Mouse (Mus musculus): ENCODE measurements at regions not wholly inside any gene's neighbourhood (a gene's known extent, or its start where the extent isn't known, plus 50 kb on each side); places are given as distances from the start of the nearest gene placed in this dataset.

- Histone ChIP-seq H3K4me1 (replicated peaks; ENCODE audit: control insufficient read depth, insufficient read depth, low read length) (no peaks in the 10 kb centered on the region), H3K4me2 (ENCODE audit: low read depth, low read length, severe bottlenecking) (no peak overlapping the region), H3K27me3 (ENCODE audit: control insufficient read depth, insufficient read depth, low read length) (no peaks in the 10 kb centered on the region), H3K36me3 (ENCODE audit: control insufficient read depth, insufficient read depth, low read length) (no peaks in the 10 kb centered on the region), H3K9ac (ENCODE audit: low read length) (no peak overlapping the region), H3K4me3 (ENCODE audit: low read depth, low read length) (no peak overlapping the region), H3K9me3 (ENCODE audit: control insufficient read depth, low read length) (no peaks in the 10 kb centered on the region), H3K27ac (ENCODE audit: low read depth, low read length) (no peak overlapping the region)
- ATAC-seq (replicated peaks; ENCODE audit: low FRiP score): no peak
- 92% methylated on average over 5 of the region's 5 CpGs for WGBS
- DNase-seq (ENCODE audit: low spot score): no peak
These were observed 57.0 kb upstream of the Sox11 start for GRCm38 (mm10) chr12:27399392-27399791.

Data from forebrain, embryonic 11.5 days (tissue).